Mouse (Mus musculus) CH12.LX (cell line): Measurements from ENCODE around the gene Ghr. TPM values are rescaled to one million over a fixed set of nuclear protein-coding genes. Genes with fewer than 3 reads are reported as not detected.

Experiments
- DNase-seq: peaks from one replicate; pipeline ENCODE4 v3.0.0-alpha.2; 2013; ENCODE audit errors: extremely low read depth
- H3K27ac ChIP-seq: 2 replicates; pipeline ENCODE4 v1.5.1; 2012; ENCODE audit warnings: low read depth, mild to moderate bottlenecking, control low read depth, moderate library complexity; ENCODE audit not compliant: insufficient read depth
- H3K27me3 ChIP-seq: replicated peaks from 2 replicates; pipeline ENCODE3; 2012; ENCODE audit warnings: inconsistent platforms
- H3K36me3 ChIP-seq, 2 experiments: replicated peaks in 1 of 2; 2 replicates each; pipeline versions ENCODE3 to v1.6.1; 2012; ENCODE audit warnings: inconsistent platforms in 1 of 2, low read length in 1 of 2, mild to moderate bottlenecking in 1 of 2, mixed read lengths in 1 of 2, moderate library complexity in 1 of 2; ENCODE audit not compliant: control insufficient read depth in 1 of 2, insufficient read depth in 1 of 2
- H3K4me1 ChIP-seq, 2 experiments: 2 replicates each; pipeline ENCODE4 v1.6.1; 2012; ENCODE audit warnings: inconsistent platforms in 1 of 2, moderate library complexity in 1 of 2; ENCODE audit not compliant: insufficient read depth in 2 of 2, control insufficient read depth in 1 of 2
- H3K4me2 ChIP-seq: 2 replicates; pipeline ENCODE4 v1.6.1; 2012; ENCODE audit warnings: low read depth, mild to moderate bottlenecking, control low read depth; ENCODE audit not compliant: poor library complexity, insufficient read depth, severe bottlenecking
- H3K4me3 ChIP-seq, 3 experiments: fragments of 150-350 bp in 1 of 3; sonication (generic) in 1 of 3; replicated peaks in 1 of 3; 2 replicates each; pipeline versions ENCODE3 to v1.5.1; 2011 to 2012; ENCODE audit warnings: low read depth in 2 of 3, low read length in 2 of 3, mild to moderate bottlenecking in 2 of 3, moderate library complexity in 2 of 3, control low read depth in 1 of 3, improper control_type of control experiment in 1 of 3, inconsistent platforms in 1 of 3, mixed read lengths in 1 of 3; ENCODE audit not compliant: poor library complexity in 1 of 3
- H3K79me2 ChIP-seq: replicated peaks from 2 replicates; pipeline ENCODE4 v1.6.1; 2012; ENCODE audit warnings: mild to moderate bottlenecking, moderate library complexity; ENCODE audit not compliant: control insufficient read depth, poor library complexity, insufficient read depth, severe bottlenecking; ENCODE audit errors: extremely low read depth
- H3K9ac ChIP-seq: 2 replicates; pipeline ENCODE4 v1.6.1; 2012; ENCODE audit warnings: low read depth, mild to moderate bottlenecking, control low read depth, moderate library complexity; ENCODE audit not compliant: insufficient read depth
- H3K9me3 ChIP-seq: replicated peaks from 2 replicates; pipeline ENCODE3; 2012; ENCODE audit warnings: low read length, inconsistent platforms, mixed read lengths
- BHLHE40 ChIP-seq: IDR thresholded peaks from 2 replicates; pipeline ENCODE4 v1.6.1; 2011; ENCODE audit warnings: mild to moderate bottlenecking, low read depth, low read length, improper control_type of control experiment
- CTCF ChIP-seq, 2 experiments: IDR thresholded peaks in 1 of 2; conservative IDR thresholded peaks in 1 of 2; 2 replicates each; pipeline ENCODE4 v1.5.1; 2011 to 2012; ENCODE audit warnings: low read depth in 2 of 2, low read length in 2 of 2, improper control_type of control experiment in 1 of 2, inconsistent platforms in 1 of 2, mild to moderate bottlenecking in 1 of 2, moderate library complexity in 1 of 2
- E2F4 ChIP-seq: IDR thresholded peaks from 2 replicates; pipeline ENCODE4 v1.6.1; 2011; ENCODE audit warnings: low read depth, low read length, improper control_type of control experiment; ENCODE audit not compliant: insufficient replicate concordance
- ELF1 ChIP-seq: IDR thresholded peaks from 2 replicates; pipeline ENCODE4 v1.6.1; 2014; ENCODE audit warnings: low read depth, mild to moderate bottlenecking, inconsistent platforms, low read length, improper control_type of control experiment
- EP300 ChIP-seq: IDR thresholded peaks from 2 replicates; pipeline ENCODE4 v1.6.1; 2011; ENCODE audit warnings: low read length, improper control_type of control experiment
- HCFC1 ChIP-seq: IDR thresholded peaks from 2 replicates; pipeline ENCODE4 v1.6.1; 2012; ENCODE audit warnings: low read depth, mild to moderate bottlenecking, inconsistent platforms, low read length, improper control_type of control experiment
- JUN ChIP-seq: IDR thresholded peaks from 2 replicates; pipeline ENCODE4 v1.6.1; 2011; ENCODE audit warnings: low read depth, mild to moderate bottlenecking, low read length, improper control_type of control experiment, moderate library complexity; ENCODE audit not compliant: insufficient read depth
- KAT2A ChIP-seq: IDR thresholded peaks from 2 replicates; pipeline ENCODE4 v1.6.1; 2012; ENCODE audit warnings: low read length, improper control_type of control experiment, inconsistent platforms; ENCODE audit not compliant: insufficient replicate concordance
- MAFK ChIP-seq: IDR thresholded peaks from 2 replicates; pipeline ENCODE4 v1.6.1; 2011; ENCODE audit warnings: low read length, improper control_type of control experiment; ENCODE audit not compliant: insufficient replicate concordance
- MAX ChIP-seq: IDR thresholded peaks from 2 replicates; pipeline ENCODE4 v1.6.1; 2011; ENCODE audit warnings: low read length, improper control_type of control experiment
- MEF2A ChIP-seq: IDR thresholded peaks from 2 replicates; pipeline ENCODE4 v1.6.1; 2014; ENCODE audit warnings: low read depth, mild to moderate bottlenecking, inconsistent platforms, low read length, improper control_type of control experiment, borderline replicate concordance
- MXI1 ChIP-seq: IDR thresholded peaks from 2 replicates; pipeline ENCODE4 v1.6.1; 2011; ENCODE audit warnings: mild to moderate bottlenecking, low read depth, low read length, improper control_type of control experiment
- NELFE ChIP-seq: IDR thresholded peaks from 2 replicates; pipeline ENCODE4 v1.6.1; 2011; ENCODE audit warnings: low read depth, low read length, improper control_type of control experiment
- NRF1 ChIP-seq: IDR thresholded peaks from 2 replicates; pipeline ENCODE4 v1.6.1; 2014; ENCODE audit warnings: low read depth, mild to moderate bottlenecking, inconsistent platforms, low read length, improper control_type of control experiment, moderate library complexity
- POLR2AphosphoS2 ChIP-seq: IDR thresholded peaks from 2 replicates; pipeline ENCODE4 v1.6.1; 2011; ENCODE audit warnings: low read depth, low read length, improper control_type of control experiment
- RAD21 ChIP-seq: IDR thresholded peaks from 2 replicates; pipeline ENCODE4 v1.6.1; 2011; ENCODE audit warnings: low read depth, mild to moderate bottlenecking, low read length, improper control_type of control experiment, moderate library complexity
- SMC3 ChIP-seq: IDR thresholded peaks from 2 replicates; pipeline ENCODE4 v1.6.1; 2011; ENCODE audit warnings: low read depth, low read length, improper control_type of control experiment
- TBP ChIP-seq: conservative IDR thresholded peaks from 2 replicates; pipeline ENCODE4 v1.6.1; 2011; ENCODE audit warnings: low read depth, low read length, improper control_type of control experiment
- TCF12 ChIP-seq: IDR thresholded peaks from 2 replicates; pipeline ENCODE4 v1.6.1; 2014; ENCODE audit warnings: low read depth, mild to moderate bottlenecking, inconsistent platforms, low read length, improper control_type of control experiment
- USF1 ChIP-seq: IDR thresholded peaks from 2 replicates; pipeline ENCODE4 v1.6.1; 2014; ENCODE audit warnings: low read depth, mild to moderate bottlenecking, inconsistent platforms, low read length, improper control_type of control experiment
- dilution Hi-C: fragments of 300-500 bp; cut with MboI; formaldehyde crosslinking; loops from 2 replicates; pipeline ENCODE4 v1.14.3; 2020; ENCODE audit warnings: low sequenced_read_pairs; ENCODE audit not compliant: extremely low pct_unique_long_range_greater_than_20kb, extremely low pct_ligation_motif_present
- in situ Hi-C: fragments of 300-500 bp; cut with MboI; formaldehyde crosslinking; loops from 3 replicates; pipeline ENCODE4 v1.14.3; 2019; ENCODE audit warnings: low sequenced_read_pairs, low pct_ligation_motif_present, low pct_unique_long_range_greater_than_20kb, mixed read lengths
- polyA plus RNA-seq: library from polyadenylated mRNA; unstranded; fragments of >175 nt; gene quantifications from 2 replicates; pipeline ENCODE4 v1.2.1, GENCODE M21; 2012; ENCODE audit warnings: low read depth; ENCODE audit not compliant: insufficient read length
- total RNA-seq, 2 experiments: library from RNA; depleted of rRNA; stranded (reverse); fragments of 300-350 nt in 1 of 2; fragments of >200 nt in 1 of 2; gene quantifications; 2 replicates each; pipeline ENCODE4 v1.2.3; 2012 to 2014

Ghr gene
- total and polyA plus RNA-seq, 3 experiments: 0.42 to 1.7 (median 0.89) TPM

- TF ChIP-seq POLR2AphosphoS2 (no peak), NRF1 (no peak), TBP (no peak), ELF1 (no peak), MXI1 (no peak), MEF2A (no peak), CTCF (conservative IDR thresholded peaks at IDR 0.05 in 1 of 2, IDR thresholded peaks at IDR 0.05 in 1 of 2; ENCODE audit: low read depth in 2 of 2, low read length in 2 of 2) (no peak), MAX (no peak), HCFC1 (no peak), E2F4 (no peak), BHLHE40 (no peak), RAD21 (no peak), SMC3 (no peak), TCF12 (no peak), MAFK (no peak), KAT2A (no peak)
- TF ChIP-seq, all 38 proteins: peak for 0
- Histone ChIP-seq H3K79me2 (no peaks in the 10 kb centered on the region), H3K9ac (no peak overlapping the region), H3K4me1 (peaks cover 0 to 3% of the 10 kb centered on the region in 2 experiments; a peak in 2 of 4 replicates), H3K27me3 (no peaks in the 10 kb centered on the region), H3K9me3 (no peaks in the 10 kb centered on the region), H3K4me3 (no peak overlapping the region), H3K36me3 (no peaks in the 10 kb centered on the region), H3K4me2 (no peak overlapping the region), H3K27ac (no peak overlapping the region)
- dilution Hi-C loops: no loop called here
- in situ Hi-C loops: no loop called here
- DNase-seq: no peak
Measured at GRCm38 (mm10) chr15:3514027-3514426, 69.3 kb downstream of the Ghr start.

DNA sequence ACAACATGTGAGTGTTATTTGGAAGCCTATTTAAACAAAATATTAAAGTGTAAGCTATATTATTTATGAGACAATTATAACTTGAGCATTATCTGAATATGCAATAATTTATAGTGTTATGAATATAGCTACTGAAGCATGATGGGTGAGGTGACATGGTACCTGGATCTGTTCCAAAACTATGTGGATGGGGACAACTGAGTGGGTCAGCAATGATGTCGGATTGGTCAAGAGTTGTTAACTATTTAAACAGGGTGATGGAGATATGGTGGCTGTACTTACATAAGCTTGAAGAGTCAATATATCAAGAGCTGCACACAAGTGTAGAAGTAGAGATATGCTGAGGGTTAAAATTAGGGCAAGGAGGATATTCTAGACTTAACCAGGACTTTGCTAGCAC lies 70.9 kb downstream of the Ghr start:
- Histone ChIP-seq H3K79me2 (no peaks in the 10 kb centered on the region), H3K4me1 (peaks cover 0 to 16% of the 10 kb centered on the region in 2 experiments; a peak in 2 of 4 replicates), H3K27me3 (no peaks in the 10 kb centered on the region), H3K4me3 (no peak overlapping the region), H3K36me3 (no peaks in the 10 kb centered on the region), H3K9ac (no peak overlapping the region), H3K27ac (no peak overlapping the region), H3K4me2 (no peak overlapping the region), H3K9me3 (no peaks in the 10 kb centered on the region)
- no peak for DNase-seq
- in situ Hi-C loops: no loop called here
- TF ChIP-seq NELFE (no peak), USF1 (no peak), MAX (no peak), JUN (no peak), BHLHE40 (no peak), MXI1 (no peak), EP300 (no peak)
- TF ChIP-seq, all 38 proteins: peak for 0
- dilution Hi-C loops: no loop called here
